Mouse (Mus musculus) c-Kit-positive CD71-positive TER-119-negative erythroid progenitor cells, embryonic 14.5 days (primary cell): ENCODE measurements around the gene Ube2l3.

Experiments used
- DNase-seq: peaks from one replicate; pipeline ENCODE4 v3.0.0-alpha.2; 2013; ENCODE audit warnings: low read depth

Ube2l3 gene

GRCm38 (mm10) chr16:17146772-17147235, 55.6 kb downstream of the Ube2l3 start, which contains the start of gene Ccdc116:
Gene Ccdc116 (minus strand): TSS chr16:17147229.
- peak; percentile 84 for DNase-seq

DNA sequence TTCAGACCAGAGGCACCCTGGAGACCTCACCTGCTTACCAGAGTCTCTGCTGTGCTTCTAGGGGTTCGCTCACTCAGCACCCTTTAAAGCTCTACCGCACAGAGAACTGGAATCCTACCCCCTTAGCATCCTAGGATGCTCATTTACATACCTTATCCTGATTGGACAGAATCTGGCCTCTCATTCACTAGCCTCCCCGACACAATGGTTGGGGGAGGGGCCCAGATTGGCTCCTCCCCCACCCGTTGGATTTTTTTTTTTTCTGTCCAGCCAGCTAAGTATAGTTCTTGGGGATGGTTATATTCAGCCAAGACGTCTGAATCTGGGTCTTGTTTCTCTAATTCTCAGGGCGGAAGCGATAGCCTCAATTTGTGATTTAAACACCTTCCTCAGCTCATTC, 58.1 kb downstream of the Ube2l3 start, which contains the start of gene Ydjc:
Gene Ydjc, plus strand, starts transcription at position 283 of the 400 bp plus-strand sequence.
- DNase-seq: no peak

DNA sequence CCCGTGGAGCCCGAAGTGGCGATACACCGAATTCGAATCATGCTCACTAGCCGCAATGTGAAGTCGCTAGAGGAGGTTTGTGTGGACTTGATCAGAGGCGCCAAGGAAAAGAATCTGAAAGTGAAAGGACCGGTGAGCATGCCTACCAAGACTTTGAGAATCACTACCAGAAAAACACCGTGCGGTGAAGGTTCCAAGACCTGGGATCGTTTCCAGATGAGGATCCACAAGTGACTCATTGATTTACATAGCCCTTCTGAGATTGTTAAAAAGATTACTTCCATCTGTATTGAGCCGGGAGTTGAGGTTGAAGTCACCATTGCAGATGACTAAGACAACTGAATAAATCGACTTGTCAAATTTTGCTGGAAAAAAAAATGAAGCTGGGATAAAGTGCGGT, 65.1 kb downstream of the Ube2l3 start:
- no peak for DNase-seq

DNA sequence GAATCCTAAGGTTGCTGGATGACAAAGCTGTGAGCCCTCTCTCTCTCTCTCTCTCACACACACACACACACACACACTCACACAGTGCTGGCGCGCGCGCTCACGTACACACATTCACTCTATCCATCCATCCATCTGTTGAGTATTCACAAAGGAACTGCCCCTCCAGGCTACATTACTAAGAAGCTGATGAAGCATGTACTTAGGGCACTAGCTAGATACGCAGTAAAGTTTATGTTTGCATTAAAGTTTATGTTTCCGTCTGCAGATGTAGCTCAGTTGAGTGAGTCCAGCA, 69.6 kb downstream of the Ube2l3 start:
- no peak for DNase-seq

DNA sequence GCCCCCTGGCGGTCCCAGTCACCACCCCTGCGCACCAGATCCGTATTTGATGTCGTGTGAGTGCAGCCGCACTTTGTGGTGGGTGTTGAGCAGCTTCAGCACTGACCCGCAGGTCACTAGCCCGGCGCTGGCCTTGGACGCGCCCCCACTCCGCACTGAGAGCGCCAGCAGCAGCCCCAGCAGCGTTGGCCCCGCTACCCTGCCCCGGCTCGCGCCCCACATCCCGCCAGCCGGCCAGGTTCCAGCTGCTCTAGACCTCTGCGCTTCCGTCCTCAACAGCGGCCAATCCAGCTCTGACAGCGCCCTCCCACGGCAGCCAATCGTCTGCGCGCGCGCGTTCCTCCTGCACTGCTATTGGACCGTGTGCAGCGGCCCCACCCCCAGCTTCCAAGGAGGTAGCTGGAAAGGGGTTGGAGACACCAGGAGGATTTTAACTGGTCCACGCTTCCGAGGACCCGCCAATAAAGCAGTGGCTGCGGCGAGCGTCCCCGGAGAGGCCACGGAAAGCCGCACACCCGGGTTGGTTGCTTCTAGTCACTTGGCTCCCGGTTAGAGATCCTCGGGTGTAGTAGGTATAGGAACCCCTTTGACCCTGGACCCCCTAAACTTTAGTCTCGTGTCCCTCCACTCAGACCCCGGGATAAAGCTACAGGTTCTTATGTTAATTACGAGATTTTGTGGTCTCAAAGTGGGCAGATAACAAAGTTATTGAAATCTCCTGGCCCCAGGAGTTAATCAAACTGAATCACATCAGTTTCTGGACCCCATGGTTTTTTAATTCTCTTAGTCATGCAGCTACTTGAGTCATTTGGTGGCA, 70.2 kb downstream of the Ube2l3 start, which contains the start of gene Sdf2l1:
Gene Sdf2l1, minus strand, starts transcription at position 295 of the 817 bp plus-strand sequence.
- peak; percentile 97 for DNase-seq

GRCm38 (mm10) chr16:17131191-17132088, 71.0 kb downstream of the Ube2l3 start:
- no peak for DNase-seq

DNA sequence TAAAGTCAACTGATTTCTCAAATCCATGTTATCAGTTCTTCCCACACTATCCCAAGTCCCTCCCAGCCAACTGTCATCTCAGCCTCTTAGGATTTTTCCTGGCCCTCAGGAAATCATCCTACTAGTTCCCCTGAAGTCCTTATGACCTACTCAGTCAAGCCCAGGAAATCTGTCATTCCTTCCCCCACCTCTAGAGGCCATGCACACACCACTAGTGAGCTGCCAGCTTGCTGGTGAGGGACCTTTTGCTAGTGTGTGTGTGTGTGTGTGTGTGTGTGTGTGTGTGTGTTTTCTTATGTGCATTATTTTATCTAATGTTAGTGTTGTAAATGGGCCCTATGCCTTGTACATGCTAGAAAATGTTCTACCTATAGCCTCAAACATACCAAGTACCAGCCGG, 75.2 kb downstream of the Ube2l3 start:
- no peak for DNase-seq

GRCm38 (mm10) chr16:17124871-17125520, 77.5 kb downstream of the Ube2l3 start, which contains the start of gene 2610318N02Rik:
Gene 2610318N02Rik (minus strand): TSS chr16:17125167.
- peak; percentile 87 for DNase-seq

- DNase-seq: no peak
These were observed 78.2 kb downstream of the Ube2l3 start for GRCm38 (mm10) chr16:17124119-17124870.

DNA sequence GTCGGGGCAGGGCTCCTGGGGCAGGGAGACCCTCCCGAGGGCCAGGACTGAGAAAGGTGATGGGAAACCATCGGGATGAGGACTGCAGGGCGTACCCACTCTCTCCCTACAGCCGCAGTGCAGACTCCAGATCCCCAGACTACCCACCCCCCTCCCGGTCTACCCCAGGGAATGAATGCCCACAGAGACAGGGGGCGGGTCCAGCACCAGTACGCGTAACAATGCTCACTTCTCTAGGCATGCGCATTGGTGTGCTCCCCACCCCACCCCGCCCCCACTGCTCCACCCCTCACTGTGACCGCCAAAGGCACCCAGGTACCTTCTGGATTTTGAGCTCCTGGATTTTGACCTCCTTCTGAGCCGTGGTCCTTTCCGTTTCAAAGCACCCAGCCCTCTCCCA, 80.9 kb downstream of the Ube2l3 start:
- no peak for DNase-seq

GRCm38 (mm10) chr16:17117309-17117799, 85.1 kb downstream of the Ube2l3 start:
- no peak for DNase-seq

DNA sequence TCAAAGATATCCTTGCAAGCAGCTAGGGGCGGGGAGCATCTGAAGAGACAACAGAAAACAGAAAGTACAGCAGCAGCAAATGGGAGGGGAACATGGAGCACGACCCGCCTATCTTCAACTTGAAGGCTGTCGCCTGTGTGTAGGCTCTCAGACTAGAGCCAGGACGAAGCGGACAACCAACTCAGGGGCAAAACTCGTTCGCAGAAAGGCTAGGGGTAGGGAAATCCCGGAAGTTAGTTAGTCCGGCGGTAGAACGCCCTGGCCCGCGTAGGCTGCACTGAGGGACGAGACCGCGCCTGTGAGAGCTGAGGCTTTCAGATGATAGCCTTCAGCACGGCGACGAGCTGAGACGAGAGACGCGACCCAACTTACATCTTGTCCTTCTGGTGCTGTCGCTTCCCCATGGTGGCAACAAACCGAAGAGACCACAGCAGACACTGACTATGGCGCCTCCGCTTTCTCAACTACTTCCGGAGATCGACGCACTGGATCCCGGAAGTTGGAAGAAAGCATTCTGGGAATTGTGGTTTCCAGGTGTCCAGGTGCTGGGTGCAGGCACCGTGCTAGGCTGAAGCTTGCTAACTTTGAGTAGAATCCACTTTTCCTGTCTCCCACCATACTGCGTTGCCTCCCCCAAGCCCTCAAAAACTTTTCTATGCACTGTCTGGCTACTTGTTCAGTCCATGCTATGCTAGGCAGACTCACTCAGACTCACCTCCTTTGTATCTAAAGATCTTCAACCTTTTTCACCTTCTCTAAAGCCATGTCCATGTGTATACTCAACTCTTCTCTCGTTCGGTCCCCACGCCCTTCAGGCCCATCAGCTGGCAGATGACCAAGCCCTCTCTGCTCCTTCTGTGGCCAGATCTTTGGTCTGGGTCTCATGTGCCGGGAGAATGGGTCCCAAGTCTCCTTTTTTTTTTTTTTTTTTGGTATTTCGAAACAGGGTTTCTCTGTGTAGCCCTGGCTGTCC, 91.4 kb downstream of the Ube2l3 start, which contains the start of gene Ppil2:
Gene Ppil2, minus strand, starts transcription at position 487 of the 973 bp plus-strand sequence.
- peak; percentile 82 for DNase-seq

- no peak for DNase-seq
These were observed 97.8 kb downstream of the Ube2l3 start for GRCm38 (mm10) chr16:17104600-17104999.

GRCm38 (mm10) chr16:17102630-17103220, 99.7 kb downstream of the Ube2l3 start:
- no peak for DNase-seq
